25 mouse cellular contexts compared by ENCODE assay signal in genomic region chr15:31900325-31900724, GRCm38 (mm10).
"Had no signal": no experiment of that assay in that cellular context is flagged by ENCODE, and none has a peak within 500 bp of the region (broad histone marks: within the 10 kb centered on the region; RNA-seq: fewer than 3 reads in every experiment).

No protein-coding gene starts in this region.

- H3K4me3 ChIP-seq: layer of hippocampus, adult 2 months; limb, embryonic 10.5 days; limb, embryonic 13.5 days; liver, embryonic 12.5 days; liver, embryonic 15.5 days; lung, embryonic 15.5 days; megakaryocyte, embryonic 14.5 days; midbrain, embryonic 10.5 days; neural tube, embryonic 13.5 days had no signal

- H3K27ac ChIP-seq: kidney, postnatal 0 days; layer of hippocampus, adult 2 months; limb, embryonic 10.5 days; limb, embryonic 13.5 days; liver, embryonic 12.5 days; liver, embryonic 15.5 days; lung, embryonic 15.5 days; midbrain, embryonic 10.5 days; neural tube, embryonic 13.5 days; stomach, postnatal 0 days had no signal

- H3K4me2 ChIP-seq: limb, embryonic 13.5 days; liver, embryonic 12.5 days; liver, embryonic 15.5 days; lung, embryonic 15.5 days; neural tube, embryonic 13.5 days had no signal

- H3K4me1 ChIP-seq: liver, embryonic 12.5 days; liver, embryonic 15.5 days; lung, embryonic 15.5 days; megakaryocyte, embryonic 14.5 days had no signal

- H3K27me3 ChIP-seq: limb, embryonic 13.5 days; liver, embryonic 12.5 days; liver, embryonic 15.5 days; lung, embryonic 15.5 days; megakaryocyte, embryonic 14.5 days; neural tube, embryonic 13.5 days had no signal

- ATAC-seq: liver, embryonic 12.5 days had no signal

- H3K9ac ChIP-seq: limb, embryonic 13.5 days; liver, embryonic 12.5 days; liver, embryonic 15.5 days; lung, embryonic 15.5 days; neural tube, embryonic 13.5 days had no signal

- H3K36me3 ChIP-seq: limb, embryonic 10.5 days; limb, embryonic 13.5 days; liver, embryonic 12.5 days; liver, embryonic 15.5 days; lung, embryonic 15.5 days; midbrain, embryonic 10.5 days; neural tube, embryonic 13.5 days had no signal

- H3K9me3 ChIP-seq: limb, embryonic 10.5 days; limb, embryonic 13.5 days; liver, embryonic 12.5 days; liver, embryonic 15.5 days; lung, embryonic 15.5 days; midbrain, embryonic 10.5 days; neural tube, embryonic 13.5 days had no signal

- DNase-seq: kidney, adult 2 months; kidney, postnatal 25 days; layer of hippocampus, adult 9-11 months; liver; lung, adult 18-20 months; lung, postnatal 10 days; lung, postnatal 36 days; midbrain, embryonic 14.5 days; right cerebral cortex, adult 18-20 months; right cerebral cortex, postnatal 14 days; right cerebral cortex, postnatal 4 days; thymus, adult 2 months; thymus, postnatal 14 days; thymus, postnatal 4 days had no signal
